27 mouse cellular contexts compared by ENCODE assay signal in the genomic region with DNA sequence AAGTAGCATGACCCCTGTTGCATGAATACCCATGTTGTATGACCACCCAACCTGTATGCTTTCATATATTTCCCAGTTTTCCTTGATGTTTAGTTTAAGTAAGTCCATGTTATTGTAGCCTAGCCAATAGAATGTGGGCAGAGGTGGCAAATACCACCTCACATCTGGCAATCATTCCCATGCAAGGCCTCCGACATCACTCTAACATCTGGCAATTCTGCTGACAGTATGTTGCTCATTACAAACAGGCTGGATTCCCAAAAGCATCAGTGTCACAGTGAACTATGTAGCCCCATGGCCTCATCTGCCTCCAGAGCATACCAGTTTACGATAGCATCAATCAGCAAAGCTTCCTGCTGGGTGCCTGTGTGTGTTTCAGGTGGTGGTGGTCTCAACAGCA.
DNase-seq lines count a peak whose midpoint lies in the region; ATAC-seq lines count a peak whose summit lies in the region.
"Had no signal": no experiment of that assay in that cellular context is flagged by ENCODE, and none has a peak within 500 bp of the region (broad histone marks: within the 10 kb centered on the region; RNA-seq: fewer than 3 reads in every experiment).

No protein-coding gene starts in this region.

- H3K36me3 ChIP-seq in embryonic facial prominence, embryonic 14.5 days (ENCODE audit: control insufficient read depth, insufficient read depth, low read length) = no peaks in the 10 kb centered on the region
- H3K36me3 ChIP-seq: embryonic facial prominence, embryonic 15.5 days; forebrain, embryonic 15.5 days; heart, embryonic 12.5 days; heart, embryonic 15.5 days; hindbrain, embryonic 10.5 days; hindbrain, embryonic 13.5 days; intestine, embryonic 15.5 days had no signal

- no peak overlapping the region for H3K27ac ChIP-seq in embryonic facial prominence, embryonic 14.5 days (replicated peaks; ENCODE audit: low read depth, low read length)
- H3K27ac ChIP-seq: embryonic facial prominence, embryonic 15.5 days; forebrain, embryonic 15.5 days; gastrocnemius, adult 2 months; heart, embryonic 15.5 days; hindbrain, embryonic 10.5 days; hindbrain, embryonic 13.5 days; intestine, embryonic 15.5 days had no signal

- H3K9ac ChIP-seq in embryonic facial prominence, embryonic 14.5 days (ENCODE audit: low read depth, low read length) = no peak overlapping the region
- H3K9ac ChIP-seq: embryonic facial prominence, embryonic 15.5 days; forebrain, embryonic 15.5 days; heart, embryonic 12.5 days; heart, embryonic 15.5 days; hindbrain, embryonic 13.5 days; intestine, embryonic 15.5 days had no signal

- no peak overlapping the region for H3K4me2 ChIP-seq in embryonic facial prominence, embryonic 14.5 days (ENCODE audit: low read depth, low read length)
- H3K4me2 ChIP-seq: embryonic facial prominence, embryonic 15.5 days; forebrain, embryonic 15.5 days; heart, embryonic 12.5 days; heart, embryonic 15.5 days; hindbrain, embryonic 13.5 days; intestine, embryonic 15.5 days had no signal

- 30% methylated on average over 2 of the region's 2 CpGs for WGBS in embryonic facial prominence, embryonic 14.5 days

- no peak for ATAC-seq in embryonic facial prominence, embryonic 14.5 days (ENCODE audit: low read depth)
- ATAC-seq: activated CD4-positive, CD25-positive, alpha-beta regulatory T cell, adult 4 months; forebrain, embryonic 15.5 days; hindbrain, embryonic 16.5 days; intestine, embryonic 15.5 days had no signal

- H3K27me3 ChIP-seq in embryonic facial prominence, embryonic 14.5 days (replicated peaks; ENCODE audit: control insufficient read depth, insufficient read depth, low read length) = no peaks in the 10 kb centered on the region
- H3K27me3 ChIP-seq: embryonic facial prominence, embryonic 15.5 days; forebrain, embryonic 15.5 days; heart, embryonic 12.5 days; heart, embryonic 15.5 days; hindbrain, embryonic 13.5 days; intestine, embryonic 15.5 days had no signal

- H3K9me3 ChIP-seq in embryonic facial prominence, embryonic 14.5 days (ENCODE audit: control insufficient read depth, low read length) = no peaks in the 10 kb centered on the region
- H3K9me3 ChIP-seq: embryonic facial prominence, embryonic 15.5 days; forebrain, embryonic 15.5 days; heart, embryonic 12.5 days; heart, embryonic 15.5 days; hindbrain, embryonic 10.5 days; hindbrain, embryonic 13.5 days; intestine, embryonic 15.5 days had no signal

- H3K4me1 ChIP-seq in embryonic facial prominence, embryonic 14.5 days (ENCODE audit: control insufficient read depth, insufficient read depth, low read length) = peaks cover 8% of the 10 kb centered on the region; the same call in 1 of the 2 replicates
- H3K4me1 ChIP-seq: forebrain, embryonic 15.5 days; heart, embryonic 15.5 days; hindbrain, embryonic 10.5 days; hindbrain, embryonic 13.5 days; intestine, embryonic 15.5 days had no signal

- DNase-seq in embryo, embryonic 10.5 days (ENCODE audit: low spot score) = peak; percentile 37
- DNase-seq in embryo, embryonic 9.5 days (ENCODE audit: extremely low spot score) = peak; percentile 7
- peak; percentile 36 for DNase-seq in embryonic facial prominence, embryonic 14.5 days (ENCODE audit: low spot score)
- peak; percentile 1 for DNase-seq in yolk sac, embryonic 10.5 days (ENCODE audit: low spot score)
- no peak for DNase-seq in urinary bladder, postnatal 36 days (ENCODE audit: low spot score in 2 of 2)
- no peak for DNase-seq in gastrocnemius, postnatal 10 days
- no peak for DNase-seq in retina, embryonic 14.5 days (ENCODE audit: low spot score)
- DNase-seq: adrenal gland, adult 8-10 months; adrenal gland, postnatal 36 days; cerebellum, adult 18-20 months; cerebellum, adult 9-10 months; cerebellum, postnatal 14 days; gastrocnemius, adult 2 months; gastrocnemius, postnatal 25 days; heart, adult 18-20 months; heart, postnatal 10 days; heart, postnatal 36 days; kidney, adult 11 months had no signal

- H3K4me3 ChIP-seq in embryonic facial prominence, embryonic 14.5 days (ENCODE audit: low read depth, low read length) = no peak overlapping the region
- H3K4me3 ChIP-seq: embryonic facial prominence, embryonic 15.5 days; forebrain, embryonic 15.5 days; gastrocnemius, adult 2 months; heart, embryonic 12.5 days; heart, embryonic 15.5 days; hindbrain, embryonic 10.5 days; hindbrain, embryonic 13.5 days; intestine, embryonic 15.5 days had no signal

Comparison
In these comparisons a context has a peak if more than half of its experiments do, and no peak if none do; other contexts are left out.
1. DNase-seq: peak in embryo, embryonic 10.5 days (single experiment), embryo, embryonic 9.5 days (single experiment), embryonic facial prominence, embryonic 14.5 days (single experiment) and yolk sac, embryonic 10.5 days (single experiment); none in urinary bladder, postnatal 36 days (0 of 2), gastrocnemius, postnatal 10 days (single experiment) and retina, embryonic 14.5 days (single experiment).